Mouse (Mus musculus) heart, embryonic 11.5 days (tissue): ENCODE results near the gene Csrp3. TPM values are rescaled to one million over a fixed set of nuclear protein-coding genes. Genes with fewer than 3 reads are reported as not detected.

Experiments
- ATAC-seq: fragments of 200-750 bp; cut with Nextera tagmentation; replicated peaks from 2 replicates; pipeline ENCODE4 v1.8.0; 2017; ENCODE audit warnings: moderate library complexity; ENCODE audit not compliant: insufficient number of reproducible peaks, low FRiP score, low TSS enrichment
- H3K27ac ChIP-seq: fragments of 300-500 bp; sonication (generic); 2 replicates; pipeline ENCODE4 v1.5.1; 2014; ENCODE audit warnings: mild to moderate bottlenecking, low read depth, low read length
- H3K27me3 ChIP-seq: fragments of 300-500 bp; sonication (generic); 2 replicates; pipeline ENCODE4 v1.6.1; 2014; ENCODE audit warnings: mild to moderate bottlenecking, low read length, mixed read lengths; ENCODE audit not compliant: control insufficient read depth, insufficient read depth
- H3K36me3 ChIP-seq: fragments of 300-500 bp; sonication (generic); 2 replicates; pipeline ENCODE4 v1.6.1; 2014; ENCODE audit warnings: mild to moderate bottlenecking, low read length, moderate library complexity, mixed read lengths; ENCODE audit not compliant: control insufficient read depth, insufficient read depth
- H3K4me1 ChIP-seq: fragments of 300-500 bp; sonication (generic); 2 replicates; pipeline ENCODE4 v1.6.1; 2014; ENCODE audit warnings: low read length; ENCODE audit not compliant: control insufficient read depth, insufficient read depth
- H3K4me2 ChIP-seq: fragments of 300-500 bp; sonication (generic); 2 replicates; pipeline ENCODE4 v1.6.1; 2014; ENCODE audit warnings: mild to moderate bottlenecking, moderate library complexity
- H3K4me3 ChIP-seq: fragments of 300-500 bp; sonication (generic); 2 replicates; pipeline ENCODE4 v1.5.1; 2014; ENCODE audit warnings: low read depth, low read length
- H3K9ac ChIP-seq: fragments of 300-500 bp; sonication (generic); 2 replicates; pipeline ENCODE4 v1.6.1; 2014; ENCODE audit warnings: mild to moderate bottlenecking, low read depth, low read length, moderate library complexity
- H3K9me3 ChIP-seq: fragments of 300-500 bp; sonication (generic); replicated peaks from 2 replicates; pipeline ENCODE4 v1.6.1; 2016; ENCODE audit warnings: low read length; ENCODE audit not compliant: control insufficient read depth
- WGBS: fragments of 180-500 bp; shearing (Covaris S2); extraction: QIAGEN DNeasy Blood & Tissue Kit; methylation state at CpG from one replicate; pipeline ENCODE4 v1.1.7; 2014; ENCODE audit not compliant: insufficient replicate concordance; 5-methylcytosine and 5-hydroxymethylcytosine counted together
- polyA plus RNA-seq: library from polyadenylated mRNA; unstranded; fragments of >200 nt; fragmentation: Nextera tagmentation; extraction: Ambion mirVana; gene quantifications from 2 replicates; pipeline ENCODE4 v1.2.1, GENCODE M21; 2014

The Csrp3 gene
- 1,436 and 1,472 TPM in 2 replicates for polyA plus RNA-seq

- H3K9ac ChIP-seq: peak within 1 kb of the TSS; percentile 77
- peak; percentile 75 for ATAC-seq
- peak within 1 kb of the TSS; percentile 48 for H3K4me3 ChIP-seq
- peak within 1 kb of the TSS; percentile 92 for H3K27ac ChIP-seq
- H3K4me2 ChIP-seq: peak within 1 kb of the TSS; percentile 75
- H3K27me3 ChIP-seq: no peaks in the 10 kb centered on the region
- WGBS: 25% methylated on average over 11 of the region's 11 CpGs
- no peaks in the 10 kb centered on the region for H3K9me3 ChIP-seq
- H3K4me1 ChIP-seq: peaks cover 14% of the 10 kb centered on the region
- H3K36me3 ChIP-seq: no peaks in the 10 kb centered on the region
Observed at GRCm38 (mm10) chr7:48847820-48848650, at the start of gene Csrp3. Gene Csrp3 (minus strand): TSS chr7:48848033.

GRCm38 (mm10) chr7:48896051-48896450, 48.2 kb upstream of the Csrp3 start:
- peak overlapping the region; percentile 82 for H3K27ac ChIP-seq
- WGBS: 48% methylated on average over 4 of the region's 4 CpGs
- H3K4me2 ChIP-seq: no peak overlapping the region

GRCm38 (mm10) chr7:48895475-48895874, 47.6 kb upstream of the Csrp3 start:
- Histone ChIP-seq H3K4me1 (peaks cover 48% of the 10 kb centered on the region), H3K27me3 (no peaks in the 10 kb centered on the region), H3K9ac (peak overlapping the region; percentile 52; the same call in 1 of the 2 replicates), H3K36me3 (no peaks in the 10 kb centered on the region), H3K9me3 (no peaks in the 10 kb centered on the region), H3K4me2 (no peak overlapping the region), H3K4me3 (no peak overlapping the region), H3K27ac (peak overlapping the region; percentile 82)
- ATAC-seq: no peak
- 41% methylated on average over 4 of the region's 4 CpGs for WGBS

More at GRCm38 (mm10) chr7:48896051-48896450, 48.2 kb upstream of the Csrp3 start:
- no peaks in the 10 kb centered on the region for H3K36me3 ChIP-seq
- peaks cover 50% of the 10 kb centered on the region for H3K4me1 ChIP-seq
- no peak for ATAC-seq
- H3K27me3 ChIP-seq: no peaks in the 10 kb centered on the region
- no peak overlapping the region for H3K4me3 ChIP-seq
- 0 out of 2 replicates have a peak overlapping the region, but pooled peaks have one; percentile 52 for H3K9ac ChIP-seq
- no peaks in the 10 kb centered on the region for H3K9me3 ChIP-seq

GRCm38 (mm10) chr7:48894763-48895162, 46.9 kb upstream of the Csrp3 start:
- H3K9ac ChIP-seq: 0 out of 2 replicates have a peak overlapping the region, but pooled peaks have one; percentile 28
- H3K4me3 ChIP-seq: no peak overlapping the region
- H3K4me2 ChIP-seq: no peak overlapping the region
- ATAC-seq: no peak
- H3K27me3 ChIP-seq: no peaks in the 10 kb centered on the region
- H3K9me3 ChIP-seq: no peaks in the 10 kb centered on the region
- no peaks in the 10 kb centered on the region for H3K36me3 ChIP-seq
- H3K27ac ChIP-seq: peak overlapping the region; percentile 82
- 59% methylated on average over 6 of the region's 6 CpGs for WGBS
- peaks cover 41% of the 10 kb centered on the region for H3K4me1 ChIP-seq

GRCm38 (mm10) chr7:48894152-48894551, 46.3 kb upstream of the Csrp3 start:
- Histone ChIP-seq H3K4me2 (no peak overlapping the region), H3K4me1 (peaks cover 37% of the 10 kb centered on the region), H3K36me3 (no peaks in the 10 kb centered on the region), H3K9me3 (no peaks in the 10 kb centered on the region), H3K4me3 (no peak overlapping the region), H3K9ac (no peak overlapping the region), H3K27me3 (no peaks in the 10 kb centered on the region), H3K27ac (no peak overlapping the region)
- 2% methylated on average over 6 of the region's 6 CpGs for WGBS
- no peak for ATAC-seq

- Histone ChIP-seq H3K27me3 (no peaks in the 10 kb centered on the region), H3K4me2 (no peak overlapping the region), H3K9ac (no peak overlapping the region), H3K36me3 (no peaks in the 10 kb centered on the region), H3K4me1 (peaks cover 36% of the 10 kb centered on the region), H3K9me3 (no peaks in the 10 kb centered on the region), H3K4me3 (no peak overlapping the region), H3K27ac (no peak overlapping the region)
- ATAC-seq: no peak
- 88% methylated on average over 7 of the region's 7 CpGs for WGBS
Observed at GRCm38 (mm10) chr7:48893093-48893492, 45.3 kb upstream of the Csrp3 start.

- Histone ChIP-seq H3K27ac (no peak overlapping the region), H3K9ac (no peak overlapping the region), H3K36me3 (no peaks in the 10 kb centered on the region), H3K4me3 (no peak overlapping the region), H3K9me3 (no peaks in the 10 kb centered on the region), H3K4me2 (no peak overlapping the region), H3K4me1 (peaks cover 28% of the 10 kb centered on the region), H3K27me3 (no peaks in the 10 kb centered on the region)
- no peak for ATAC-seq
- 64% methylated on average over 5 of the region's 5 CpGs for WGBS
Observed at GRCm38 (mm10) chr7:48891029-48891428, 43.2 kb upstream of the Csrp3 start.

GRCm38 (mm10) chr7:48888751-48889150, 40.9 kb upstream of the Csrp3 start:
- H3K27me3 ChIP-seq: no peaks in the 10 kb centered on the region
- no peak overlapping the region for H3K9ac ChIP-seq
- H3K4me2 ChIP-seq: no peak overlapping the region
- H3K27ac ChIP-seq: no peak overlapping the region
- peaks cover 12% of the 10 kb centered on the region for H3K4me1 ChIP-seq
- ATAC-seq: no peak
- no peaks in the 10 kb centered on the region for H3K36me3 ChIP-seq
- WGBS: 71% methylated on average over 2 of the region's 2 CpGs
- no peak overlapping the region for H3K4me3 ChIP-seq
- H3K9me3 ChIP-seq: no peaks in the 10 kb centered on the region
